In genomic region chr8:94173848-94174403, GRCm38 (mm10) we compare ENCODE assay signal across 13 mouse cellular contexts. TPM values are rescaled to one million over a fixed set of nuclear protein-coding genes. Genes with fewer than 3 reads are reported as not detected.
DNase-seq lines count a peak whose midpoint lies in the region; ATAC-seq and TF ChIP-seq lines count a peak whose summit lies in the region.
"Had no signal": no experiment of that assay in that cellular context is flagged by ENCODE, and none has a peak within 500 bp of the region (broad histone marks: within the 10 kb centered on the region; RNA-seq: fewer than 3 reads in every experiment).

No protein-coding gene starts in this region.

- no peaks in the 10 kb centered on the region for H3K9me3 ChIP-seq in heart, postnatal 0 days (replicated peaks; ENCODE audit: control insufficient read depth, low read length)
- H3K9me3 ChIP-seq in liver, embryonic 12.5 days (replicated peaks), result no peaks in the 10 kb centered on the region

- H3ac ChIP-seq in C2C12 (ENCODE audit: control insufficient read depth, insufficient read length, low read depth), result no peak overlapping the region

- DNase-seq in heart, postnatal 0 days (ENCODE audit: low spot score), result no peak
- DNase-seq in heart, adult 2 months, result no peak
- DNase-seq in NIH3T3 (ENCODE audit: low read depth), result peak; percentile 25
- DNase-seq in urinary bladder, postnatal 4 days (ENCODE audit: low spot score in 2 of 2), result no peak
- DNase-seq in urinary bladder, adult 18-20 months (ENCODE audit: low spot score in 2 of 2), result no peak
- DNase-seq in layer of hippocampus, adult 9-11 months, result no peak
- DNase-seq: right cerebral cortex, postnatal 25 days had no signal

- H3K79me2 ChIP-seq in heart, adult 2 months (replicated peaks; ENCODE audit: control insufficient read depth, insufficient read depth, low read length), result no peaks in the 10 kb centered on the region
- no peaks in the 10 kb centered on the region for H3K79me2 ChIP-seq in C2C12 (ENCODE audit: control insufficient read depth, insufficient read depth)

- intact Hi-C loops in heart, adult 2 months (cut with DNase I), result no loop called here

- no peaks in the 10 kb centered on the region for H3K36me3 ChIP-seq in heart, postnatal 0 days (replicated peaks; ENCODE audit: control insufficient read depth, insufficient read depth, low read length)
- no peaks in the 10 kb centered on the region for H3K36me3 ChIP-seq in heart, adult 2 months (ENCODE audit: control insufficient read depth, insufficient read depth, low read length)
- no peaks in the 10 kb centered on the region for H3K36me3 ChIP-seq in C2C12 (ENCODE audit: control insufficient read depth, insufficient read depth)
- no peaks in the 10 kb centered on the region for H3K36me3 ChIP-seq in liver, embryonic 12.5 days

- H3K4me1 ChIP-seq in heart, postnatal 0 days (ENCODE audit: control insufficient read depth, insufficient read depth), result peaks cover 12% of the 10 kb centered on the region; the same call in 1 of the 2 replicates
- peaks cover 5% of the 10 kb centered on the region for H3K4me1 ChIP-seq in heart, adult 2 months (ENCODE audit: control insufficient read depth, insufficient read depth, low read length)
- H3K4me1 ChIP-seq in liver, embryonic 12.5 days, result peaks cover 77% of the 10 kb centered on the region

- H3K9ac ChIP-seq in heart, postnatal 0 days (replicated peaks; ENCODE audit: low read depth, low read length), result no peak overlapping the region
- no peak overlapping the region for H3K9ac ChIP-seq in heart, adult 2 months (ENCODE audit: low read depth, low read length)
- peak overlapping the region; percentile 95 for H3K9ac ChIP-seq in liver, embryonic 12.5 days

- H3K4me3 ChIP-seq in heart, postnatal 0 days (ENCODE audit: low read depth, low read length), result no peak overlapping the region
- no peak overlapping the region for H3K4me3 ChIP-seq in heart, adult 2 months
- peak overlapping the region; percentile 59 for H3K4me3 ChIP-seq in C2C12 (ENCODE audit: insufficient read depth, poor library complexity, severe bottlenecking)
- H3K4me3 ChIP-seq in liver, embryonic 12.5 days, result peak overlapping the region; percentile 87

- no peak overlapping the region for H3K27ac ChIP-seq in heart, postnatal 0 days (ENCODE audit: low read depth)
- H3K27ac ChIP-seq in heart, adult 2 months, result no peak overlapping the region
- peak overlapping the region; percentile 99 for H3K27ac ChIP-seq in liver, embryonic 12.5 days

- no peak for ATAC-seq in heart, postnatal 0 days (ENCODE audit: insufficient read depth, low read depth)
- no peak for ATAC-seq in liver, embryonic 12.5 days

- TF ChIP-seq CTCF in heart, postnatal 0 days (IDR thresholded peaks at IDR 0.05; ENCODE audit: low read depth), result no peak
- TF ChIP-seq CTCF in heart, adult 2 months (IDR thresholded peaks at IDR 0.05), result no peak
- no peak for TF ChIP-seq CTCF in C2C12 (IDR thresholded peaks at IDR 0.05; ENCODE audit: control insufficient read depth, insufficient read depth, insufficient read length)

- peak overlapping the region; percentile 68; the same call in 1 of the 2 replicates for H3K4me2 ChIP-seq in heart, postnatal 0 days (ENCODE audit: low read depth, low read length)
- peak overlapping the region; percentile 85 for H3K4me2 ChIP-seq in liver, embryonic 12.5 days

- TF ChIP-seq POLR2A in heart, adult 2 months (IDR thresholded peaks at IDR 0.05; ENCODE audit: insufficient read depth, low read depth, low read length), result no peak

- TF ChIP-seq EP300 in heart, postnatal 0 days (IDR thresholded peaks at IDR 0.05; ENCODE audit: low read depth), result no peak
- no peak for TF ChIP-seq EP300 in heart, adult 2 months (IDR thresholded peaks at IDR 0.05; ENCODE audit: insufficient read depth, low read depth, low read length)

- 0 out of 2 replicates have a peak, but pooled peaks cover 5% of the 10 kb centered on the region for H3K27me3 ChIP-seq in heart, postnatal 0 days (ENCODE audit: control insufficient read depth, insufficient read depth, low read length)
- H3K27me3 ChIP-seq in heart, adult 2 months (ENCODE audit: control insufficient read depth, insufficient read depth, low read length), result no peaks in the 10 kb centered on the region
- no peaks in the 10 kb centered on the region for H3K27me3 ChIP-seq in C2C12 (ENCODE audit: control insufficient read depth, insufficient read depth, insufficient read length)
- peaks cover 51% of the 10 kb centered on the region for H3K27me3 ChIP-seq in liver, embryonic 12.5 days (replicated peaks)

- 66% methylated on average over 11 of the region's 11 CpGs for WGBS in heart, postnatal 0 days
- 75% methylated on average over 11 of the region's 11 CpGs for WGBS in heart, adult 2 months
- 41% methylated on average over 11 of the region's 11 CpGs for WGBS in liver, embryonic 12.5 days (ENCODE audit: insufficient replicate concordance)

- H3K79me3 ChIP-seq in C2C12 (ENCODE audit: low read depth), result no peaks in the 10 kb centered on the region

TF ChIP-seq in C2C12, 6 proteins besides CTCF, POLR2A, EP300 and RAD21:
- TF ChIP-seq CEBPB (IDR thresholded peaks at IDR 0.05; ENCODE audit: low read depth) (no peak), USF1 (IDR thresholded peaks at IDR 0.05; ENCODE audit: low read depth) (no peak), FOSL1 (IDR thresholded peaks at IDR 0.05; ENCODE audit: insufficient read depth, low read length, poor library complexity, severe bottlenecking) (no peak), MYOD1 (IDR thresholded peaks at IDR 0.05; ENCODE audit: control insufficient read depth, insufficient read length, low read depth) (no peak), MAX (IDR thresholded peaks at IDR 0.05) (no peak), MYOG (IDR thresholded peaks at IDR 0.05; ENCODE audit: control insufficient read depth, extremely low read depth, insufficient read length) (no peak)

RNA-seq across cellular contexts. Expression of gene Mt2, which starts 1.5 kb away (rescaled TPM):
- 87.5 and 117 TPM in 2 replicates for total RNA-seq in heart, postnatal 0 days (2014; rRNA removed; ENCODE audit: low replicate concordance)
- 65.7 and 83.0 TPM in 2 replicates for polyA plus RNA-seq in heart, postnatal 0 days (2015; fragmentation: Nextera tagmentation; extraction: Ambion mirVana)
- total RNA-seq in heart, adult 2 months (2021), result 10 to 100 TPM; 51.8 to 74.4 TPM
- polyA plus RNA-seq in heart, adult 2 months (2012; rRNA removed), result 15.6 and 32.2 TPM in 2 replicates
- 338 TPM for polyA plus RNA-seq in C2C12 (2012; fragmentation: generic; extraction: Trizol)
- polyA plus RNA-seq in liver, embryonic 12.5 days (2016; fragmentation: Nextera tagmentation; extraction: Ambion mirVana), result 1,025 and 1,037 TPM in 2 replicates

RNA-seq across cellular contexts. Expression of gene Mt1, which starts 5.0 kb away (rescaled TPM):
- total RNA-seq in heart, postnatal 0 days (2014; rRNA removed; ENCODE audit: low replicate concordance), result 1,123 and 1,581 TPM in 2 replicates
- polyA plus RNA-seq in heart, postnatal 0 days (2015; fragmentation: Nextera tagmentation; extraction: Ambion mirVana), result 783 and 795 TPM in 2 replicates
- total RNA-seq in heart, adult 2 months (2021), result 100 to 1,000 TPM; 279 to 438 TPM
- 420 and 727 TPM in 2 replicates for polyA plus RNA-seq in heart, adult 2 months (2012; rRNA removed)
- polyA plus RNA-seq in C2C12 (2012; fragmentation: generic; extraction: Trizol), result 963 TPM
- 3,299 and 3,537 TPM in 2 replicates for polyA plus RNA-seq in liver, embryonic 12.5 days (2016; fragmentation: Nextera tagmentation; extraction: Ambion mirVana)

RNA-seq across cellular contexts. Expression of gene Mt3, which starts 21.5 kb away (rescaled TPM):
- 145 and 217 TPM in 2 replicates for total RNA-seq in heart, postnatal 0 days (2014; rRNA removed; ENCODE audit: low replicate concordance)
- polyA plus RNA-seq in heart, postnatal 0 days (2015; fragmentation: Nextera tagmentation; extraction: Ambion mirVana), result 67.4 and 72.3 TPM in 2 replicates
- 1 to 10 TPM; 2.9 to 3.8 TPM for total RNA-seq in heart, adult 2 months (2021)
- polyA plus RNA-seq in heart, adult 2 months (2012; rRNA removed), result 3.5 and 6.1 TPM in 2 replicates
- not detected for polyA plus RNA-seq in C2C12 (2012; fragmentation: generic; extraction: Trizol)
- 0.42 and 0.45 TPM in 2 replicates for polyA plus RNA-seq in liver, embryonic 12.5 days (2016; fragmentation: Nextera tagmentation; extraction: Ambion mirVana)

RNA-seq across cellular contexts. Expression of gene Mt4, which starts 36.9 kb away (rescaled TPM):
- not detected in 2 replicates for total RNA-seq in heart, postnatal 0 days (2014; rRNA removed; ENCODE audit: low replicate concordance)
- polyA plus RNA-seq in heart, postnatal 0 days (2015; fragmentation: Nextera tagmentation; extraction: Ambion mirVana), result not detected in 2 replicates
- not detected for total RNA-seq in heart, adult 2 months (2021)
- not detected in 2 replicates for polyA plus RNA-seq in heart, adult 2 months (2012; rRNA removed)
- 0.26 TPM for polyA plus RNA-seq in C2C12 (2012; fragmentation: generic; extraction: Trizol)
- not detected in 2 replicates for polyA plus RNA-seq in liver, embryonic 12.5 days (2016; fragmentation: Nextera tagmentation; extraction: Ambion mirVana)
- total RNA-seq: gastrocnemius, postnatal 4 days had no signal
- polyA plus RNA-seq: embryonic facial prominence, embryonic 11.5 days; kidney, adult 2 months; limb, embryonic 11.5 days had no signal

RNA-seq across cellular contexts. Expression of gene Nup93, which starts 40.4 kb away (rescaled TPM):
- total RNA-seq in heart, postnatal 0 days (2014; rRNA removed; ENCODE audit: low replicate concordance), result 21.9 and 71.8 TPM in 2 replicates
- polyA plus RNA-seq in heart, postnatal 0 days (2015; fragmentation: Nextera tagmentation; extraction: Ambion mirVana), result 29.8 and 31.4 TPM in 2 replicates
- total RNA-seq in heart, adult 2 months (2021), result 10 to 100 TPM; 13.7 to 15.5 TPM
- polyA plus RNA-seq in heart, adult 2 months (2012; rRNA removed), result 11.7 and 18.4 TPM in 2 replicates
- polyA plus RNA-seq in C2C12 (2012; fragmentation: generic; extraction: Trizol), result 58.7 TPM
- polyA plus RNA-seq in liver, embryonic 12.5 days (2016; fragmentation: Nextera tagmentation; extraction: Ambion mirVana), result 74.6 and 77.0 TPM in 2 replicates

Comparison
In these comparisons a context has a peak if more than half of its experiments do, and no peak if none do; other contexts are left out.
1. H3K4me3 ChIP-seq: peak in C2C12 (single experiment) and liver, embryonic 12.5 days (single experiment); none in heart, postnatal 0 days (single experiment) and heart, adult 2 months (single experiment).